Mouse (Mus musculus) midbrain, embryonic 12.5 days (tissue): Measurements from ENCODE around the gene Mri1. TPM values are rescaled to one million over a fixed set of nuclear protein-coding genes. Genes with fewer than 3 reads are reported as not detected.
A peak's percentile ranks its signal among the peaks of the same experiment; 100 is the strongest.

Source experiments
- ATAC-seq: fragments of 200-750 bp; cut with Nextera tagmentation; 2 replicates; pipeline ENCODE4 v1.8.0; 2017; ENCODE audit warnings: low read depth, moderate TSS enrichment, moderate library complexity; ENCODE audit not compliant: low FRiP score
- H3K27ac ChIP-seq: fragments of 300-500 bp; sonication (generic); replicated peaks from 2 replicates; pipeline ENCODE4 v1.5.1; 2016; ENCODE audit warnings: mild to moderate bottlenecking
- H3K27me3 ChIP-seq: fragments of 300-500 bp; sonication (generic); 2 replicates; pipeline ENCODE4 v1.6.1; 2016; ENCODE audit warnings: mild to moderate bottlenecking
- H3K36me3 ChIP-seq: fragments of 300-500 bp; sonication (generic); 2 replicates; pipeline ENCODE4 v1.6.1; 2016
- H3K4me1 ChIP-seq: fragments of 300-500 bp; sonication (generic); 2 replicates; pipeline ENCODE4 v1.6.1; 2016
- H3K4me2 ChIP-seq: fragments of 300-500 bp; sonication (generic); replicated peaks from 2 replicates; pipeline ENCODE4 v1.6.1; 2016; ENCODE audit warnings: mild to moderate bottlenecking, moderate library complexity
- H3K4me3 ChIP-seq: fragments of 300-500 bp; sonication (generic); 2 replicates; pipeline ENCODE4 v1.5.1; 2016; ENCODE audit warnings: mild to moderate bottlenecking
- H3K9ac ChIP-seq: fragments of 300-500 bp; sonication (generic); replicated peaks from 2 replicates; pipeline ENCODE4 v1.6.1; 2016; ENCODE audit warnings: mild to moderate bottlenecking, moderate library complexity
- H3K9me3 ChIP-seq: fragments of 300-500 bp; sonication (generic); 2 replicates; pipeline ENCODE4 v1.6.1; 2016; ENCODE audit warnings: mild to moderate bottlenecking
- WGBS: fragments of 180-500 bp; shearing (Covaris S2); methylation state at CpG from one replicate; pipeline ENCODE4 v1.1.7; 2016; 5-methylcytosine and 5-hydroxymethylcytosine counted together
- polyA plus RNA-seq: library from polyadenylated mRNA; unstranded; fragments of >200 nt; fragmentation: Nextera tagmentation; extraction: Ambion mirVana; gene quantifications from 2 replicates; pipeline ENCODE4 v1.2.1, GENCODE M21; 2016

Mri1 gene
- polyA plus RNA-seq, 1 experiment from 2014 or later = 61.0 TPM

DNA sequence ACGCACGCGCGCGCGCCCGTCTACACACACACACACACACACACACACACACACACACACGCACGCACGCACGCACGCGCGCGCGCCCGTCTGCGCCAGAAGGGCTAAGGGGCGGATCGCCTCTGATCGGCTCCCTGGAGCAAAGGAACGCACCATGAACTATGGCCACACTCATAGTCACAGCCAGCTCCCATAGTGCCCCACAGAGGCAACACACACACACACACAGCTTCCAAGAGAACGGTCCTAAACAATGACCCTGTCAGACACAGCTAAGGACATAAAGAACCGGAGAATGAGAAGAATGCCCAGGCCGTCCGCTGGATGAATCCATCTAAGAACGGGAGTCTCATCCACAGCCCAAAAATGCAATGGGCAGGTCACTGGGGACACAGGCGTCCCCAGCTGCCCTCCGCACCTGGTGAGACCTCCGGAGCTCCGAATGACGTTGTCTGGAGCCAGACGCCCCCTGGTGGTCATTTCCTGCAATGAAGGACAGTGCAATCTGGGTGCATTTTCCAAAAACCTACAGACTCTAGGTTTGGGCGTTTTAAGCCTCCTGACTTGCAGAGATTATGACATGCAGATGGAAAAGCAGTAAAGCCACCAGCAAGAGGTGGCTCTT, 46.8 kb downstream of the Mri1 start:
- 53% methylated on average over 32 of the region's 34 CpGs for WGBS
- no peaks in the 10 kb centered on the region for H3K9me3 ChIP-seq
- H3K4me1 ChIP-seq = peaks cover 24% of the 10 kb centered on the region
- H3K4me2 ChIP-seq = peak overlapping the region; percentile 3; the same call in 1 of the 2 replicates
- H3K27me3 ChIP-seq = no peaks in the 10 kb centered on the region
- no peak overlapping the region for H3K4me3 ChIP-seq
- H3K9ac ChIP-seq = no peak overlapping the region
- H3K36me3 ChIP-seq = peaks cover 51% of the 10 kb centered on the region
- peak; percentile 59; the same call in 1 of the 2 replicates for ATAC-seq
- no peak overlapping the region for H3K27ac ChIP-seq

DNA sequence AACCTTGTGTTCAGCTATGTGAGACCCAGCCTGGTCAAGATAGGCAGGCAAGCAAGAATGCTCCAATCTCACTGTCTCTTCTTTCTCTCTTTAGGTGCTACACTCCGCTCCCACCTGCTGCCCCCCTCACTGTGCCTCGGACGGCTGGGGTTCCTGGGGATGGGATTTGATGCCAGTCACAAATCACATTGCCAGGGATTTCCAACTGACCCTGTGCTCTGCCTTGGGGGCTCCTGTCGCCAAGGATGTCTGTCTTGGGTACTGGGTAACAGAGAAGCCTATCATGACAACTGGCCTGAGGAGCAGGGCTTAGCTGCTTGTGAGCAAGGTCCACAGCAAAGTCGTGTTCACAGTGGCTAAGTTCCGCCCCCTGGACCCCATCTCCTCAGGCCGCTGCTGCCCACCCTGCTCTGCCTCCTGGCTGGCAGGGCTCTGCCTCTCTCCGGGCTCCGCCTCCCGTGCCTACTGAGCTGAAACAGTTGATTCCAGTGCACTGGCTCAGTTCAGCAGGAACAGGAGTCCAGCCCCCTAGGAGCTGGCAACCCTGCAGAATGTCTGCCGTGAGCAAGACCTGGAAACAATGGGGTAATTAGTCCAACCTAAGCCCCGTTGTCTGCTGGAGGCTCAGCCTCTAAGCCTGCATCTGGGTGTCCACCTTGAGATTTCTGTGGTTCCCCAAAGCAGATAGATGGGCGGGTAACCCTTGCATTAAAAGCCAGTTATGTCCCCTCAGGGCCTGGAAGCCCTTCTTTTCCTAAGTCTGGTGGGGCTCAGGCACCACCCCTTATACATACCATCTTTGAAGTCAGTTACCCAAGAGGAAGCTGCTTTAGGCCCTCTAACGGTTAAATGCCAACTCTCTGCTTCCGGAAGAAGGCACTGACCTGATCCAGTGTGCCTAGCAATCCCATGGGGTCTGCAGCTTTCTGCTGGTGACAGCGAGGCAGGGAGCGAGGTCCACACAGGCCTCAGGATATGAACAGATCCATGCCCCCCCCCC, 48.4 kb downstream of the Mri1 start:
- H3K4me3 ChIP-seq = no peak overlapping the region
- H3K9ac ChIP-seq = peak overlapping the region; percentile 37; the same call in 1 of the 2 replicates
- H3K36me3 ChIP-seq = peaks cover 35% of the 10 kb centered on the region
- 37% methylated on average over 17 of the region's 17 CpGs for WGBS
- no peak for ATAC-seq
- no peak overlapping the region for H3K4me2 ChIP-seq
- peaks cover 29% of the 10 kb centered on the region for H3K4me1 ChIP-seq
- no peaks in the 10 kb centered on the region for H3K9me3 ChIP-seq
- H3K27ac ChIP-seq = 0 out of 2 replicates have a peak overlapping the region, but pooled peaks have one; percentile 16
- H3K27me3 ChIP-seq = no peaks in the 10 kb centered on the region

GRCm38 (mm10) chr8:84207811-84208210, 49.3 kb downstream of the Mri1 start:
- Histone ChIP-seq H3K4me1 (peaks cover 38% of the 10 kb centered on the region), H3K4me3 (no peak overlapping the region), H3K4me2 (no peak overlapping the region), H3K9ac (no peak overlapping the region), H3K36me3 (peaks cover 26% of the 10 kb centered on the region), H3K27me3 (peaks cover 1% of the 10 kb centered on the region; the same call in 1 of the 2 replicates), H3K9me3 (no peaks in the 10 kb centered on the region), H3K27ac (0 out of 2 replicates have a peak overlapping the region, but pooled peaks have one; percentile 16)
- 54% methylated on average over 7 of the region's 7 CpGs for WGBS
- no peak for ATAC-seq

GRCm38 (mm10) chr8:84206666-84207065, 50.5 kb downstream of the Mri1 start:
- no peak for ATAC-seq
- H3K9ac ChIP-seq = no peak overlapping the region
- WGBS = 89% methylated on average over 3 of the region's 3 CpGs
- no peak overlapping the region for H3K27ac ChIP-seq
- H3K36me3 ChIP-seq = peaks cover 15% of the 10 kb centered on the region
- H3K9me3 ChIP-seq = no peaks in the 10 kb centered on the region
- peaks cover 46% of the 10 kb centered on the region for H3K4me1 ChIP-seq
- no peak overlapping the region for H3K4me3 ChIP-seq
- H3K27me3 ChIP-seq = peaks cover 13% of the 10 kb centered on the region
- no peak overlapping the region for H3K4me2 ChIP-seq

GRCm38 (mm10) chr8:84205073-84205472, 52.1 kb downstream of the Mri1 start:
- Histone ChIP-seq H3K27me3 (peaks cover 25% of the 10 kb centered on the region), H3K9me3 (no peaks in the 10 kb centered on the region), H3K9ac (no peak overlapping the region), H3K4me2 (no peak overlapping the region), H3K27ac (no peak overlapping the region), H3K4me3 (no peak overlapping the region), H3K36me3 (peaks cover 4% of the 10 kb centered on the region; the same call in 1 of the 2 replicates), H3K4me1 (peaks cover 57% of the 10 kb centered on the region)
- no peak for ATAC-seq
- WGBS = 92% methylated on average over 5 of the region's 5 CpGs

DNA sequence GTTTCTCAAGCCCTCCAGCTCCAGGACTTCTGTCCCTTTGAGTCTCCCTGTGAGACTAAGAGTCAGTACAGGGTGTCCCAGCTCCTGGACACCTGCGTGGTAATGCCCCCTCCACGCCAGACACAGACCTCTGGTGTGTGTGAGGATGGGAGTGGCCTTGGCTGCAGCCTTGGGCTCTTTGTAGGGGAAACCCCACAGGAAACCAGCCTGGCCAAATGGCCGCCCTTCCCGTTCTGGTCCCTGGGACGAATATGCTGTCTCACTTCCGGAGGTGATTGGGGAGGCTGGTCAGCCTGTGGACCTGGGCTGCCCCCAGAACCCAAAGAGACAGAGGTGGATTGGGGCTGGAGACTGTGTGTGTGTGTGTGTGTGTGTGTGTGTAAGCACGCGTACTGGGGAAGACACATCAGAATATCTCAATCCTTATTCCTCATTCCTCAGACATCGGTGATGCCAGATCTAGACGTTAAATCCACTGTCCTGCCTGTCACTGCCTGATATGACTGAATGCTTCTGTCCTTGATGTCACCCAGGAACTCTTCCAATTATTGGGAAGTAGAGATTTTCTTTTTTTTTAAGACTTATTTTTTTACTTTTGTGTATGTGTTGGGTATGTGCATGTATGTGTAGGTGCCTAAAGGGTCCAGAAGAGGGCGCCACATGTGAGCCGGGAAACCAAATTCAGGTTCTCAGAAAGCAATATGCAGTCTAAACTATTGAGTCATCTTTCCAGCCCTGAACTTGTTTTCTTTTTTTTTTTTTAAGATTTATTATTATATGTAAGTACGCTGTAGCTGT, 53.0 kb downstream of the Mri1 start:
- no peak for ATAC-seq
- Histone ChIP-seq H3K4me2 (peak overlapping the region; percentile 65), H3K4me3 (peak overlapping the region; percentile 37), H3K9me3 (no peaks in the 10 kb centered on the region), H3K9ac (peak overlapping the region; percentile 45), H3K4me1 (peaks cover 62% of the 10 kb centered on the region), H3K27me3 (peaks cover 27% of the 10 kb centered on the region), H3K27ac (peak overlapping the region; percentile 60), H3K36me3 (no peaks in the 10 kb centered on the region)
- 64% methylated on average over 13 of the region's 13 CpGs for WGBS

DNA sequence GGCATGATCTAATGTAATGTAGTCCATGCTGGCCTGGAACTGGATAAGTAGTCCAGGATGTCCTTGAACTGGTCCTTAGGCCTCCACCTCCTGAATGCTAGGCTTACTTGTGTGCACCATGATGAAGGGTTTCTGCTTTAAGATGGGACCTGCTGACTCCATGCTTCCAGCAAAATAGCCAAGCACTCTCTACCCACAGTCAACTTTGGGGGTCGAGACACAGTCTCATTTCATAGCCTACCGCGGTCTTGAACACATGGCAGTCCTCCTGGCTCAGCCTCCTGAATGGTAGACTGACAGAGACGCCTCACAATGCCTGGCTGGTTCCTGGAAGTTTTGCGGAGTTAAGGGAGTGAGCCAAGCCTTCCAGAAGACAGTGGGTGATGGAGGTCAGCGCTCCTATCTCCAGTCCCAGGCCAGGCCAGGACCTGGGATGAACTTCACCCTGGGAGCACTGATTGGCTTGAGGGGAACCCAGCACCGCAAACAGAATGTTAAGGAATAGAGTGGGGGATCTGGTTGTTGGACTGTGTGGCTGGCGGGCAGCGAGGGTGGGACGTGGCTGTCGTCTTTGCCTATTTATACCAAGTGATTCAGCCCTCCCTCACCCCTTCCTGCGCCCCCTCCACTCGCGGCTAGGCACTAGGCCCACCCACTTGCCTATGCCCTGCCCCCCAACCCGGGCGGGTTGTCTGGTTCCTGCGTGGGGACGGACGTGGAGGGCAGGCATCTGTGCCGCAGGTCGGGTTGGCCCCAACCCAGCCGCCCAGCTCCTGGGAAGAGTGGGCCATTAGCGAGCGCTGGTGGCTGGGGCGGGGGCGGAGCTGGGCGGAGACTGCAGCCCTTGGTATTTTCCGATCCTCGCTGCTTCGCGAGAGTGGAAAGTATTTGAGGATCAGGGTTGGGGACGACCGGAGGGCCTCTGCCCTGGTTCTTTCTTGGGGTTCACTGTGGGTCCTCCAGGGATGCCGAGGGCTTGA, 53.9 kb downstream of the Mri1 start:
- Histone ChIP-seq H3K4me2 (peak overlapping the region; percentile 65), H3K4me3 (peak overlapping the region; percentile 37), H3K4me1 (peaks cover 62% of the 10 kb centered on the region), H3K27ac (peak overlapping the region; percentile 60), H3K27me3 (peaks cover 27% of the 10 kb centered on the region), H3K36me3 (no peaks in the 10 kb centered on the region), H3K9me3 (no peaks in the 10 kb centered on the region), H3K9ac (peak overlapping the region; percentile 45)
- ATAC-seq = peak; percentile 17; the same call in 1 of the 2 replicates
- WGBS = 10% methylated on average over 34 of the region's 34 CpGs

- Histone ChIP-seq H3K4me2 (peak overlapping the region; percentile 76; the same call in 1 of the 2 replicates), H3K27ac (no peak overlapping the region), H3K4me1 (peaks cover 64% of the 10 kb centered on the region), H3K36me3 (no peaks in the 10 kb centered on the region), H3K9me3 (no peaks in the 10 kb centered on the region), H3K4me3 (no peak overlapping the region), H3K27me3 (peaks cover 27% of the 10 kb centered on the region), H3K9ac (no peak overlapping the region)
- ATAC-seq = no peak
- 89% methylated on average over 9 of the region's 9 CpGs for WGBS
Measured at GRCm38 (mm10) chr8:84202466-84202865, 54.7 kb downstream of the Mri1 start.

GRCm38 (mm10) chr8:84201545-84202245, 55.4 kb downstream of the Mri1 start:
- Histone ChIP-seq H3K4me1 (peaks cover 68% of the 10 kb centered on the region), H3K27ac (no peak overlapping the region), H3K9me3 (no peaks in the 10 kb centered on the region), H3K36me3 (no peaks in the 10 kb centered on the region), H3K4me2 (peak overlapping the region; percentile 76), H3K27me3 (peaks cover 27% of the 10 kb centered on the region), H3K4me3 (peak overlapping the region; percentile 46), H3K9ac (peak overlapping the region; percentile 56)
- 63% methylated on average over 15 of the region's 15 CpGs for WGBS
- no peak for ATAC-seq
